Mouse (Mus musculus) frontal cortex, adult 2 months (tissue): Measurements from ENCODE around the gene Cenpe. TPM values are rescaled to one million over a fixed set of nuclear protein-coding genes. Genes with fewer than 3 reads are reported as not detected.
A peak's percentile ranks its signal among the peaks of the same experiment; 100 is the strongest.

Experiments used
- DNase-seq, 2 experiments: peaks; one replicate each; pipeline ENCODE4 v3.0.0; 2022; ENCODE audit warnings: low spot score in 1 of 2; ENCODE audit errors: extremely low spot score in 1 of 2
- polyA plus RNA-seq: library from polyadenylated mRNA; depleted of rRNA; stranded (reverse); fragments of >200 nt; gene quantifications from 2 replicates; pipeline ENCODE4 v1.2.3, GENCODE M21; 2012

Cenpe gene
- polyA plus RNA-seq, 1 experiment = 0.86 TPM

GRCm38 (mm10) chr3:135280160-135280559, 67.8 kb downstream of the Cenpe start:
- no peak for DNase-seq

GRCm38 (mm10) chr3:135280669-135281415, 68.5 kb downstream of the Cenpe start, which contains the start of gene Bdh2:
Bdh2 (plus strand) TSS chr3:135281221.
- peak; percentile 58 to 89 for DNase-seq

DNA sequence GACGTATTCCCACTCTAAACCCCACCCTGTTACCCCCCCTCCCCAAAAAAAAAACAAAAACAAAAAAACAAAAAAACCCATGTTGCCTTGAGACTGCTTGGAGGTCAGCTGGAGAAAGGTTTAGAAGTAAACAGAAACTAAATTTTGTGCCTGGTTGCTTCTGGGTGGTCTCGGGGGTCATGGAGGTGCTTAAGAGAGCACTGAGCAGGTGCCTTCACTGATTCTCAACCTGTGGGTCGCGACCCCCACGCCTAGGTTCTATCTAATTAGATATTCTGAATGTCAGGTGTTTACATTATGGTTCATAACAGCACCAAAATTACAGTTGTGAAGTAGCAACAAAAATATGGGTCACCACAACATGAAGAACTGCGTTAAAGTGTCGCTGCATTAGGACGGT, 69.4 kb downstream of the Cenpe start:
- no peak for DNase-seq

- DNase-seq = no peak
Observed at GRCm38 (mm10) chr3:135285256-135285655, 72.9 kb downstream of the Cenpe start.

- no peak for DNase-seq
Observed at GRCm38 (mm10) chr3:135285807-135286206, 73.5 kb downstream of the Cenpe start.

- DNase-seq = no peak
Observed at GRCm38 (mm10) chr3:135288138-135288750, 75.9 kb downstream of the Cenpe start.

DNA sequence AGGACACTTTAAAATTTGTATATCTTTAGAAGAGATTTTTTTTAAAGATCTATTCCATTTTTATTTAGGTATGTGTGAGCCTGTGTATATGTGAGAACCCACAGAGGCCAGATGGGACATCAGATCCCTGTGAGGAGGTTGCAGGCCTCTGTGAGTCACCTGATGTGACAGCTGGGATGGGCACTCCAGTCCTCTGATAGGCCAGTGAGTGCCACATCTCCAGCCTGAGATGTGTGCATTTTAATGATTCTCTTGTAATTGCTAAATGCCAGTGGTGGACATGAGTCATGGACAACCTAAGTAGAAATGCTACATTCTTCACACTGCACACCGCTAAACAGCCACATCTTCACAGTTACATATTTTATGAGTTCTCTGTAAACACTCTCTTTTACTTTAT, 76.8 kb downstream of the Cenpe start:
- DNase-seq = no peak

DNA sequence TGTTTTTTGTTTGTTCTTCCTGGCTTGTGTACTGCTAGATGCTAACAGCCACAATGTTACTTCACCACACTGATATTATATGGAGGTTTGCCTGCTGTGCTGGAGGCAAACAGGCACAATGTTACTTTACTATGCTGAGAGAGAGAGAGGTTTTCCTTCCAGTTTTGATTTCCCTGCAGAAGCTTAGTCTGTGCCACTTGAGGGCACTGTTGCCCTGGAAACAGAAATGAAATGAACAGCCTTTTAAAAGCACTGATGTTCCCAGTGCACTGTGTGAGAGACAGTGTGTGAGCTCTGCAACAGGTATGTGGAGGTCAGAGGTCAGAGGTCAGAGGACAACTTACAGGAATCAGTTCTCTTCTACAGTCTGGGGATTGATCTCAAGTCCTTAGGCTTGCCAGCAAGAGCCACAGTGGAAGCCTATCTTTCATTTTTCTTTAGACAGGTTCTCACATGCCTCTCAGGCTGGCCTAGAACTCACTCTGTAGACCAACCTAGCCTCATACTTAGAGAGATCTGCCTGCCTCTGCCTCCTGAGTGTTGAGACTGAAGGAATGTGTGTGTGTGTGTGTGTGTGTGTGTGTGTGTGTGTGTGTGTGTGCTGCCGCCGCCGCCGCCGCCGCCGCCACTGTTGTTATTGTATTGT, 78.0 kb downstream of the Cenpe start:
- peak; percentile 28 to 70 for DNase-seq

GRCm38 (mm10) chr3:135293703-135294102, 81.4 kb downstream of the Cenpe start:
- no peak for DNase-seq

GRCm38 (mm10) chr3:135295559-135295958, 83.2 kb downstream of the Cenpe start:
- DNase-seq = no peak

DNA sequence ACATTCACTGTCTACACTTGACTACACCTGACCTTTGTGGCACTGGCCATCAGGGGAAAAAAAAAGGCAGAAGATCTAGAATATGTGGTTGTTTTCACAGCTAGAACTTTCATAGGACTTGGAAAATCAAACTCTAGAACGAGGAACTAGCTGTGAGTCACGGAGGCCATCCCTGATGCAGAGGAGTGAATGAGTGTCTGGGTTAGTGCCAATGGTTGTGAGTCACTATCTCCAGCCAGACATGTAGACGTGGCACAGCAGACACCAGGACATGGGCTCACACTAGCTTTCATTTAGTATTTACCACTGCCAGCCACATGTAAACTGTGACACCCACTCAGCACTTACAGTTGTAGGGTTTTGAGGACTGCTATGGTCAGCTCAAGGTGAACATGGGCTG, 86.2 kb downstream of the Cenpe start:
- peak; percentile 24 to 71 for DNase-seq

GRCm38 (mm10) chr3:135300081-135300480, 87.7 kb downstream of the Cenpe start:
- DNase-seq = no peak

DNA sequence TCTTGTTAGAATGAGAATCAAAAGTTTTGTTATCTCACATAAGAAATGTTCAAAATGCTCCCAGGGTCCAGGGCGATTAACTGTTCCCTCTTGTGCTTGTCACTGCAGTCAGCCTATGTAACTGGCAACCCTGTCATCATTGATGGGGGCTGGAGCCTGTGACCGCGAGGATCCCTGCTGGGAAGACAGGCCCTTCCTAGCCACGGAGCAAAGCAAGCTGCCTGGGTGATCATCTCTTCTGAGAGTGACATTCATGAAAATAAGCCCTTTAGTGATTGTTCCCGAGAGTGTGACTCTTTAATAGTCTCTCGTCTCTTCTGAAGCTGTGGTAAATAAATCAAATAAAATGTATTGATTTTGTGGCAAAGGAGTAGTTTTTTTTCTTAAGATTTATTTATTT, 91.7 kb downstream of the Cenpe start:
- DNase-seq = no peak

DNA sequence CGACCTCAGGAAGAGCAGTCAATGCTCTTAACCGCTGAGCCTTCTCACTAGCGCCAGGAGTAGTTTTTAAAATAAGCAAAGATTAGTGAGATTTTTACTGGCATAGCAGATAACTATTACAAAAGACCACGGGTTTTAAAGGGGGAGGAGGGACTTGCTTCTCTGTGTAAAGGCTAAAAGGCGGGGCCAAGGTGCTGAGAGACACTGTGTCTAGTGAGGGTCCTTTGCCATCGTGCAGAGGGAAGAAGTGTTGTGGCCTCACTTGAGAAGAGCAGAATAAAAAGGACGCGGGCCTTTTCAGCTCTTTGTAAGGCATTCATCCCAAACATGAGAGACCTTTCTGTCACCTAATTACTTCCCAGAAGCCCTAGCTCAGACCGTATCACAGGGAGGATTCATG, 92.2 kb downstream of the Cenpe start:
- DNase-seq = no peak

- DNase-seq = no peak
Observed at GRCm38 (mm10) chr3:135307411-135308259, 95.3 kb downstream of the Cenpe start, which contains the start of gene Slc9b2. Slc9b2 (plus strand) TSS chr3:135307700.

GRCm38 (mm10) chr3:135312916-135313491, 100.7 kb downstream of the Cenpe start:
- DNase-seq = no peak

DNA sequence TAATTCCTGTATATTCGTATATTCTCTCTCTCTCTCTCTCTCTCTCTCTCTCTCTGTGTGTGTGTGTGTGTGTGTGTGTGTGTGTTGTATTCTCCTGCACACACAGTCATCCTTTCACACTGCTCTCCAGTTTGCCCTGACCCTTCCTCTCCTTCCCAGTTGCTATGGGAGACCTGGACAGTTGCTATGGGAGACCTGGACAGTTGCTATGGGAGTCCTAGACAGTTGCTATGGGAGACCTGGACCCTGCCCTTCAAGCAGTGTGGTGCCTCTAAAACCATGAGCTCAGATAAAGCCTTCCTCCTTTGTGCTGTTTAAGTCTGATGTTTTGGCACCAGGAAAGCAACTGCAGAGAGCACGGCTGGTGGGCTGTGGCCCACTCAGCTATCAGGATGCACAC, 101.4 kb downstream of the Cenpe start:
- DNase-seq = no peak

DNA sequence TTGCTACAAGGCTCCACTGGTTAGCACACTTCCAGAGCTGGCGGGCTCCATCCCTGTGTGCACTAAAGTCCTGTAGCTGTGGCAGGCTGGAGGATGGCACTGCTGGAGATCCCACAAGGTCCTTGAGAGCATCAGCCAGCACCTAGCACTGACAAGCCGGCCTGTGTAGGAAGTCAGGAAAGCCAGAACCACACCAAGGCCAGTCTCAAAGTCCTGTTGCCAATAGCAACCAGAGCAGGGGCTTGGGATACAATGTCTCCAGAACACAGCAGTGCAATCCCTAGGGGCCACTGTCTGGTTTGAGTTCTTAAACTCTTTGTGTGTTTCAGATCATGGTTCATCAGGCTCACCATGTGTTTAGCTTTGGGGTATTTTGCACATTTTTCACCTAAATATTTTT, 102.5 kb downstream of the Cenpe start:
- no peak for DNase-seq

GRCm38 (mm10) chr3:135315720-135316425, 103.5 kb downstream of the Cenpe start:
- DNase-seq = no peak

DNA sequence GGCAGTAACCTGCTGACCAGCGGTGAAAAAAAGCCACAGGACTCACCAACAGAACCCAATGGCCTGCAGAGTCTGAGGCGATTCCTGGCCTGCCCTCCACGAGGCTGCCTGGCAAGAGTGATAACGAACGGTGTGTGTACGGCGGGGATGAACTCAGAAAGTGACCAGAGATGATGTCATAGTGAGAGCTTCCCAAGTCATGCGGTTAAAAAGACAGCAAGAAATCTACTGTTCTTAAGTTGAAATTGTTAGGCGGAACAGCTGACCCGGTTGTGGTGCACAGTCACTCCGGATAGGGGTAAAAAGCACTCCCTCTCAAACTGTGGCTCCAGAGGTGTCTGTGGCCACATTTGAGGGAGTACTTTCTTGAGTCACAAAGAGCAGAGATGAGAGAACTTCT, 106.0 kb downstream of the Cenpe start:
- no peak for DNase-seq
